Mouse (Mus musculus) MEL (cell line): ENCODE data around the gene Wnt9a. TPM values are rescaled to one million over a fixed set of nuclear protein-coding genes. Genes with fewer than 3 reads are reported as not detected.

Experiments
- DNase-seq: peaks from one replicate; pipeline ENCODE4 v3.0.0; 2011; ENCODE audit warnings: low read depth, low spot score
- H3K27ac ChIP-seq: 2 replicates; pipeline ENCODE4 v1.5.1; 2012; ENCODE audit warnings: low read depth, mild to moderate bottlenecking, control low read depth, low read length, moderate library complexity; ENCODE audit not compliant: control insufficient read depth
- H3K27me3 ChIP-seq, 2 experiments: fragments of 150-350 bp in 1 of 2; sonication (generic) in 1 of 2; 2 replicates each; pipeline ENCODE4 v1.6.1; 2012; ENCODE audit warnings: low read length in 2 of 2, mild to moderate bottlenecking in 2 of 2, improper control_type of control experiment in 1 of 2, moderate library complexity in 1 of 2; ENCODE audit not compliant: insufficient read depth in 2 of 2, control insufficient read depth in 1 of 2
- H3K36me3 ChIP-seq, 2 experiments: 2 replicates each; pipeline ENCODE4 v1.6.1; 2012 to 2014; ENCODE audit warnings: low read length in 2 of 2, improper control_type of control experiment in 1 of 2, inconsistent platforms in 1 of 2, mild to moderate bottlenecking in 1 of 2; ENCODE audit not compliant: insufficient read depth in 2 of 2, control insufficient read depth in 1 of 2
- H3K4me1 ChIP-seq, 2 experiments: fragments of 150-350 bp in 1 of 2; sonication (generic) in 1 of 2; 2 replicates each; pipeline ENCODE4 v1.6.1; 2012; ENCODE audit warnings: low read length in 2 of 2, improper control_type of control experiment in 1 of 2, mild to moderate bottlenecking in 1 of 2; ENCODE audit not compliant: insufficient read depth in 2 of 2, control insufficient read depth in 1 of 2
- H3K4me3 ChIP-seq, 2 experiments: fragments of 150-350 bp in 1 of 2; sonication (generic) in 1 of 2; 2 replicates each; pipeline ENCODE4 v1.5.1; 2012; ENCODE audit warnings: low read depth in 2 of 2, low read length in 2 of 2, mild to moderate bottlenecking in 2 of 2, moderate library complexity in 2 of 2, control low read depth in 1 of 2, improper control_type of control experiment in 1 of 2; ENCODE audit not compliant: control insufficient read depth in 1 of 2, insufficient read depth in 1 of 2
- H3K79me2 ChIP-seq: 2 replicates; pipeline ENCODE4 v1.6.1; 2012; ENCODE audit warnings: mild to moderate bottlenecking, low read length, moderate library complexity; ENCODE audit not compliant: control insufficient read depth, poor library complexity, insufficient read depth
- H3K9ac ChIP-seq: 2 replicates; pipeline ENCODE4 v1.6.1; 2012; ENCODE audit warnings: low read depth, mild to moderate bottlenecking, control low read depth, low read length, moderate library complexity; ENCODE audit not compliant: control insufficient read depth, poor library complexity, severe bottlenecking
- H3K9me3 ChIP-seq: fragments of 150-350 bp; sonication (generic); replicated peaks from 2 replicates; pipeline ENCODE4 v1.6.1; 2012; ENCODE audit warnings: mild to moderate bottlenecking, low read length, improper control_type of control experiment, moderate library complexity; ENCODE audit not compliant: insufficient read depth
- BHLHE40 ChIP-seq: IDR thresholded peaks from 2 replicates; pipeline ENCODE4 v1.6.1; 2012; ENCODE audit warnings: low read depth, mild to moderate bottlenecking, inconsistent platforms, low read length, improper control_type of control experiment, borderline replicate concordance
- CHD2 ChIP-seq: IDR thresholded peaks from 2 replicates; pipeline ENCODE4 v1.6.1; 2011; ENCODE audit warnings: low read length, improper control_type of control experiment
- EP300 ChIP-seq, 2 experiments: IDR thresholded peaks; 2 replicates each; pipeline ENCODE4 v1.6.1; 2011; ENCODE audit warnings: improper control_type of control experiment in 2 of 2, low read length in 2 of 2, low read depth in 1 of 2, mild to moderate bottlenecking in 1 of 2
- ETS1 ChIP-seq: IDR thresholded peaks from 2 replicates; pipeline ENCODE4 v1.6.1; 2012; ENCODE audit warnings: low read depth, mild to moderate bottlenecking, inconsistent platforms, low read length, improper control_type of control experiment, moderate library complexity
- GABPA ChIP-seq: IDR thresholded peaks from 2 replicates; pipeline ENCODE4 v1.6.1; 2012; ENCODE audit warnings: low read depth, mild to moderate bottlenecking, inconsistent platforms, low read length, improper control_type of control experiment, moderate library complexity
- GATA1 ChIP-seq: IDR thresholded peaks from 2 replicates; pipeline ENCODE4 v1.6.1; 2011; ENCODE audit warnings: low read depth, low read length, improper control_type of control experiment
- KAT2A ChIP-seq: conservative IDR thresholded peaks from 2 replicates; pipeline ENCODE4 v1.6.1; 2012; ENCODE audit warnings: low read depth, low read length, improper control_type of control experiment, inconsistent platforms
- MAFK ChIP-seq: IDR thresholded peaks from 2 replicates; pipeline ENCODE4 v1.6.1; 2011; ENCODE audit warnings: low read depth, mild to moderate bottlenecking, low read length, improper control_type of control experiment, borderline replicate concordance
- MAX ChIP-seq: IDR thresholded peaks from 2 replicates; pipeline ENCODE4 v1.6.1; 2011; ENCODE audit warnings: low read length, improper control_type of control experiment
- MAZ ChIP-seq: IDR thresholded peaks from 2 replicates; pipeline ENCODE4 v1.6.1; 2012; ENCODE audit warnings: low read depth, mild to moderate bottlenecking, inconsistent platforms, low read length, improper control_type of control experiment
- MEF2A ChIP-seq: IDR thresholded peaks from 2 replicates; pipeline ENCODE4 v1.6.1; 2014; ENCODE audit warnings: low read depth, mild to moderate bottlenecking, inconsistent platforms, low read length, improper control_type of control experiment; ENCODE audit not compliant: poor library complexity, insufficient replicate concordance, severe bottlenecking; ENCODE audit errors: extremely low read depth
- MYB ChIP-seq: IDR thresholded peaks from 2 replicates; pipeline ENCODE4 v1.6.1; 2011; ENCODE audit warnings: mild to moderate bottlenecking, low read depth, low read length, improper control_type of control experiment
- NELFE ChIP-seq: IDR thresholded peaks from 2 replicates; pipeline ENCODE4 v1.6.1; 2011; ENCODE audit warnings: low read depth, low read length, improper control_type of control experiment
- NRF1 ChIP-seq: IDR thresholded peaks from 2 replicates; pipeline ENCODE4 v1.6.1; 2014; ENCODE audit warnings: low read depth, mild to moderate bottlenecking, inconsistent platforms, low read length, improper control_type of control experiment, moderate library complexity; ENCODE audit not compliant: poor library complexity, insufficient read depth, severe bottlenecking
- POLR2AphosphoS2 ChIP-seq: IDR thresholded peaks from 2 replicates; pipeline ENCODE4 v1.6.1; 2011; ENCODE audit warnings: low read length, improper control_type of control experiment
- POLR2AphosphoS5 ChIP-seq: IDR thresholded peaks from 2 replicates; pipeline ENCODE4 v1.6.1; 2012; ENCODE audit warnings: low read depth, borderline replicate concordance, mild to moderate bottlenecking, inconsistent platforms, low read length, moderate library complexity, mixed read lengths
- RCOR1 ChIP-seq: IDR thresholded peaks from 2 replicates; pipeline ENCODE4 v1.6.1; 2012; ENCODE audit warnings: low read depth, mild to moderate bottlenecking, inconsistent platforms, low read length, improper control_type of control experiment
- SIN3A ChIP-seq: IDR thresholded peaks from 2 replicates; pipeline ENCODE4 v1.6.1; 2012; ENCODE audit warnings: low read length, improper control_type of control experiment, inconsistent platforms
- TBP ChIP-seq: IDR thresholded peaks from 2 replicates; pipeline ENCODE4 v1.8.0; 2011; ENCODE audit warnings: low read depth, low read length, improper control_type of control experiment
- TCF12 ChIP-seq: IDR thresholded peaks from 2 replicates; pipeline ENCODE4 v1.6.1; 2014; ENCODE audit warnings: low read depth, mild to moderate bottlenecking, inconsistent platforms, low read length, improper control_type of control experiment, moderate library complexity
- polyA plus RNA-seq, 2 experiments: library from polyadenylated mRNA; stranded (reverse) in 1 of 2; unstranded in 1 of 2; fragments of >175 nt in 1 of 2; fragments of >200 nt in 1 of 2; gene quantifications; 2 replicates each; pipeline versions ENCODE4 v1.2.1 to v1.2.4; 2012; ENCODE audit warnings: low replicate concordance in 2 of 2, low read depth in 1 of 2; ENCODE audit not compliant: insufficient read length in 2 of 2, insufficient read depth in 1 of 2, missing spikeins in 1 of 2
- total RNA-seq: library from RNA; depleted of rRNA; stranded (reverse); fragments of 300-350 nt; gene quantifications from 2 replicates; pipeline ENCODE4 v1.2.3, GENCODE M21; 2012; rRNA removed

Wnt9a gene
- total RNA-seq (not detected in 2 replicates), polyA plus RNA-seq (not detected)

DNA sequence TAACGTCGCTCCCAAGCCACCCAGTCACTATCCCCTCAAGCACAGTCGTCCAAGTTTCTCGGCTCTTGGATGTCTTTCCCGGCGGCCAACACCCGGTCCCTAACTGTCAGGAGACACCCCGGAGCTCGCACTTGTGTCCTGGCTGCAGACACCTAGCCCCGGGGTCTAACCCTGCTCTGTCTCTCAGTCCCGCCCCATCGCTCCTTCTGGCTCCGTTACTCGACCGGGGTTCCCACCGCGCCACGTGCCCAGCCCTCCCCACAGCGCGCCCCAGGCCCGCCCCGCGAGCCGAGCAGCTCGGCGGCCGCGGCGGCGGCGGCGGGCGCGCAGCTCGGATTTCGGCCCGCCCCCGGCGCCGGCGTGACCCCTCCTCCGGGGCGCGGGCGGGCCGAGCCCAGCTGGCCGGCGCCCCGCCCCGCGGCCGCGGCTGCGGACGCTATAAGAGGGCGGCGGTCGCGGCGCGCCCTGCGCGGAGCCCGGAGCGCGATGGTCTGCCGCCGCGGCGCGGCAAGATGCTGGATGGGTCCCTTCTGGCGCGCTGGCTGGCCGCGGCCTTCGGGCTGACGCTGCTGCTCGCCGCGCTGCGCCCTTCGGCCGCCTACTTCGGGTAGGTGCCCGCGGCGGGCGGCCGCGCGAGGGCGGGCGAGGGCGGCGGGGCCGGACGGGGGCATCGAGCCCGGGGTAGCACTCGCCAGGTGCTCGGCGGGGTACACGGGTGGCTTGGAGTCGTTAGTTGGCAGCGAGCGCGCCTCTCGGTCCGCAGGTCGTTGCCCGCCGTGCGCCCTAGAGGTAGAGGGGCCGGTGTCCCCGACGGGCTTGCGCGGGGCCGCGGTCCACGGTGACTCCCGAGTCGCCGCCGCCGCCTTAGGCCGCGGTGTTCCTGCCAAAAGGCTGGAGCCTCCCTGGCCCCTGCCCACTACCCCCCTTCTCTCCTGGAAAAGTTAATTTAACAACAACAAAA is at the start of gene Wnt9a:
Gene Wnt9a, plus strand, starts transcription at position 468 of the 961 bp plus-strand sequence.
- DNase-seq, result no peak
- Histone ChIP-seq H3K4me1 (peaks cover 0 to 7% of the 10 kb centered on the region in 2 experiments; a peak in 1 of 4 replicates), H3K27me3 (peaks cover 14 to 20% of the 10 kb centered on the region in 2 experiments), H3K4me3 (no peak within 1 kb of the TSS), H3K27ac (no peak within 1 kb of the TSS), H3K36me3 (no peaks in the 10 kb centered on the region), H3K79me2 (no peaks in the 10 kb centered on the region), H3K9ac (no peak within 1 kb of the TSS), H3K9me3 (no peaks in the 10 kb centered on the region)
- TF ChIP-seq SIN3A (no peak), NRF1 (no peak), MYB (no peak), CHD2 (no peak), RCOR1 (no peak), GABPA (no peak), TCF12 (no peak), EP300 (IDR thresholded peaks at IDR 0.05; ENCODE audit: low read depth in 1 of 2, low read length in 2 of 2) (no peak), TBP (no peak), POLR2AphosphoS5 (no peak), KAT2A (no peak), MAFK (no peak), GATA1 (no peak), POLR2AphosphoS2 (no peak), MEF2A (no peak), MAX (no peak)

DNA sequence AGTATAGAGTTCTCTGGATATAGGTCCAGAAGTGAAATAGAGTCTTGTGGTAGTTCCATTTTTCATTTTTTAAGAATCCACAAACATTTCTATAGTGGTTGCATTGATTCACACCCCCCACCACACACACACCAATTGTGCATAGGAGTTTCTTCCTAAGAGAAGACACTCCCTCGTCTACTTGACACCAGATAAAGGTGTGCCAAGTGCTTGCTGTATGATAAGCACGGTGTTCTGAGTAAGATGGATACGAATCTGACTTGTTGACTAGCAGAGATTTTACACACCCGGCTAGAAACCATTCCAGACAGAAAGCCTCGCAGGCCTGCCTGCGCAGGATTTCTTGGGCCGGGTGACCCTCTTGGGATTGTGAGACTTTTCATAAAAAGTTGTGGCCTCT is 47.1 kb upstream of the Wnt9a start:
- H3K9ac ChIP-seq, result no peak overlapping the region
- H3K36me3 ChIP-seq, result peaks cover 0 to 16% of the 10 kb centered on the region in 2 experiments; a peak in 2 of 4 replicates
- no peak overlapping the region for H3K27ac ChIP-seq
- H3K4me1 ChIP-seq, result peaks cover 11 to 25% of the 10 kb centered on the region in 2 experiments
- no peaks in the 10 kb centered on the region for H3K79me2 ChIP-seq
- no peak overlapping the region for H3K4me3 ChIP-seq
- peak; percentile 31 for DNase-seq
- no peaks in the 10 kb centered on the region for H3K9me3 ChIP-seq
- peaks cover 6 to 10% of the 10 kb centered on the region in 2 experiments for H3K27me3 ChIP-seq
- no peak for TF ChIP-seq MYB
- TF ChIP-seq ETS1, result peak; percentile 37; the same call in 1 of the 2 replicates
- TF ChIP-seq BHLHE40, result peak; percentile 26; the same call in 1 of the 2 replicates
- peak; percentile 98 for TF ChIP-seq RCOR1
- no peak for TF ChIP-seq MAZ
- TF ChIP-seq CHD2, result no peak
- TF ChIP-seq GATA1, result peak; percentile 74
- TF ChIP-seq EP300 (IDR thresholded peaks at IDR 0.05; ENCODE audit: low read depth in 1 of 2, low read length in 2 of 2), result peak in 1 of 2 experiments; percentile 72; a peak in 2 of 4 replicates
- TF ChIP-seq TCF12, result peak; percentile 52; the same call in 1 of the 2 replicates
- no peak for TF ChIP-seq NELFE
